Mouse (Mus musculus): ENCODE measurements around the gene Efs. TPM values are rescaled to one million over a fixed set of nuclear protein-coding genes. Genes with fewer than 3 reads are reported as not detected.
"Not testable (repeated sequence)": the region's sequence is repeated elsewhere in the genome, so short reads cannot be mapped to it uniquely, and the experiment has no call there.

Efs gene
- total RNA-seq, 2 experiments from 2014 or later = 2.8 to 3.0 TPM

DNA sequence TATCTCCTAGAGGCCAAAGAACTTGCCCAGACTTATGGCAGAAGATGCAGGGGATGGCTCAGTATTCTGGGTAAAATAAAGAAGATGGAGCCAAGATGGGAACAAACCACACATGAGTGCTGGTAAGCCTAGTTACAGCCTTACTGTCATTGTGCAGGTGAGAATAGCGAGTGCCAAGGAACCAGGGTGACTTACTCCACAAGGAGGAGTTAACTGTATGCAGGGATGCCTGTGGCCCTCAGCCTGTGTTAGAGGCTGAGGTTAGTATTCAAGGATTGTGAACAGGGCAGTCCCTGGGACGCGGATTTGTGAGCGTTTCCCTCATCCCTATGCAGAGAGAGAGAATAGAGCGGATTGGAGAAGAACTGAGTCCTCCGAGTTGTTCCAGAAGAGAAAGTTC, 25.7 kb upstream of the Efs start:
- DNase-seq (ENCODE audit: low spot score) = no peak
- intact Hi-C loops (cut with DNase I) = no loop called here

- intact Hi-C loops (cut with DNase I) = no loop called here
- no peak for DNase-seq (ENCODE audit: low spot score)
These were observed 24.6 kb upstream of the Efs start for GRCm38 (mm10) chr14:54950493-54950892.

DNA sequence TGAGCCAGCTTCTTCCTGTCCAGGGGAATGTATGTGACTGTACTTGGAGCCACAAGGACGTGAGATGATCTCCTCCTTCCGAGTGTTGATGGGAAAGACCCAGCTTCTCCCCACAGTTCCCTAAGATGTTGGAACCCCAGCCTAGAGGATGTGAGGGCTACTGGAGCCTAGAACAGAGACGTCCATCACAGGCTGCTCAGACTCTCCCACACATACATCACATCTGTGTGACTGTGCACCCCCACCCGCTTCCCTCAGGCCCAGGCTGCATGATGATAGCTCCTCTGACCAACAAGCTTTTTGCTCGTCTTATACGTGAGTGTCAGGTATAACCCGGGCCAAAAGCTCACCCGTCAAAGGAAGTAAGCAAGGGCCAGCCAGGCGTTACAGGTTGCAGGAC, 22.9 kb upstream of the Efs start:
- no peak for DNase-seq (ENCODE audit: low spot score)
- intact Hi-C loops (cut with DNase I) = loop anchor here (1.0 kb wide), 1 partner anchor 27 kb away; no protein-coding TSS in a partner anchor

- intact Hi-C loops (cut with DNase I); DNase-seq (ENCODE audit: low spot score): not testable (repeated sequence)
These were observed 21.1 kb upstream of the Efs start for GRCm38 (mm10) chr14:54947008-54947407.

- DNase-seq (ENCODE audit: low spot score) = no peak
- intact Hi-C loops (cut with DNase I) = no loop called here
These were observed 20.2 kb upstream of the Efs start for GRCm38 (mm10) chr14:54945975-54946704.

DNA sequence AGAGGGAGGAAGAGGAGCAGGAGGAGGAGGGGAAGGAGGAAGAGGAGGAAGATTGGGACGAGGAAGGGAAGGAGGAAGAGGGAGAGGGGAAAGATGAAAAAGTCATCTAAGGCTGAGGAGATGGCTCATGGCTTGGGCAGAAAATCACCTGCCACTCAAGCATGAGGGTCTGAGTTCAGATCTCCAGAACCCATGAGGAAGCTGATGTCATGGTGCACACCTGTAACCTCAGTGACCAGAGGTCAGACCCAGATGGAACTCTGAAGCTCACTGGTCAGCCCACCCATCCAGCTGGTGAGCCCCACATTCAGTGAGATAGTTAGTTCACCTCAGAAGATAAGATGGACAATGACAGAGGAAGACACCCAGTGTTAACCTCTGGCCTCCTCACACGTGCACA, 19.0 kb upstream of the Efs start:
- DNase-seq (ENCODE audit: low spot score) = no peak

GRCm38 (mm10) chr14:54943971-54944370, 18.0 kb upstream of the Efs start:
- intact Hi-C loops (cut with DNase I) = loop anchor here (1.0 kb wide), 1 partner anchor 29 kb away; no protein-coding TSS in a partner anchor
- DNase-seq (ENCODE audit: low spot score) = no peak

More for the DNA sequence above, 19.0 kb upstream of the Efs start:
- intact Hi-C loops (cut with DNase I) = loop anchor here (1.0 kb wide), 1 partner anchor 28 kb away; no protein-coding TSS in a partner anchor

- intact Hi-C loops (cut with DNase I) = no loop called here
- no peak for DNase-seq (ENCODE audit: low spot score)
These were observed 16.6 kb upstream of the Efs start for GRCm38 (mm10) chr14:54942479-54942878.

- intact Hi-C loops (cut with DNase I) = loop anchor here (2.0 kb wide), 1 partner anchor 74 kb away; the partner anchor contains the start of gene Ngdn
- DNase-seq (ENCODE audit: low spot score) = no peak
These were observed 15.4 kb upstream of the Efs start for GRCm38 (mm10) chr14:54941024-54941978.

DNA sequence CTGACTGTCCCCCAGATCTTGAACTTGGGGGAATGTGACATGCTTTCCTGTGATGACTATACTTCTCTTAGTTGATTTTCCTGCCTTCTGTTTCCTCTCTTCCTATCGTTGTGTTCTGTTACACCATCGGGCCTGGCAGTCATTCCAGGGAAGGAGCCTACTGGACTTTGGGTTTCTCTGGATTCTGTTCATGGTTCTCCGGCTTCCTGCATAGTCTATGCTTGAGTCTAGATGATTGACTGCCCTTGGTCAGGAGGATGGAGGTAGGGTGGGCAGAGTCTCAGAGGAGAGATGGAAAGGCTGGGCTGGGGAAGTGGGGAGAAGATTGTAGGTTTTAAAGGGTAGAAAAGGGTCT, 14.2 kb upstream of the Efs start:
- intact Hi-C loops (cut with DNase I) = loop anchor here (2.0 kb wide), 1 partner anchor 75 kb away; the partner anchor contains the start of gene Ngdn
- no peak for DNase-seq (ENCODE audit: low spot score)

- intact Hi-C loops (cut with DNase I) = loop anchor here (1.0 to 2.0 kb wide), 3 partner anchors 39 to 96 kb away; partner anchors contain the start of gene Ngdn
- DNase-seq (ENCODE audit: low spot score) = no peak
These were observed 13.7 kb upstream of the Efs start for GRCm38 (mm10) chr14:54939434-54940175.

DNA sequence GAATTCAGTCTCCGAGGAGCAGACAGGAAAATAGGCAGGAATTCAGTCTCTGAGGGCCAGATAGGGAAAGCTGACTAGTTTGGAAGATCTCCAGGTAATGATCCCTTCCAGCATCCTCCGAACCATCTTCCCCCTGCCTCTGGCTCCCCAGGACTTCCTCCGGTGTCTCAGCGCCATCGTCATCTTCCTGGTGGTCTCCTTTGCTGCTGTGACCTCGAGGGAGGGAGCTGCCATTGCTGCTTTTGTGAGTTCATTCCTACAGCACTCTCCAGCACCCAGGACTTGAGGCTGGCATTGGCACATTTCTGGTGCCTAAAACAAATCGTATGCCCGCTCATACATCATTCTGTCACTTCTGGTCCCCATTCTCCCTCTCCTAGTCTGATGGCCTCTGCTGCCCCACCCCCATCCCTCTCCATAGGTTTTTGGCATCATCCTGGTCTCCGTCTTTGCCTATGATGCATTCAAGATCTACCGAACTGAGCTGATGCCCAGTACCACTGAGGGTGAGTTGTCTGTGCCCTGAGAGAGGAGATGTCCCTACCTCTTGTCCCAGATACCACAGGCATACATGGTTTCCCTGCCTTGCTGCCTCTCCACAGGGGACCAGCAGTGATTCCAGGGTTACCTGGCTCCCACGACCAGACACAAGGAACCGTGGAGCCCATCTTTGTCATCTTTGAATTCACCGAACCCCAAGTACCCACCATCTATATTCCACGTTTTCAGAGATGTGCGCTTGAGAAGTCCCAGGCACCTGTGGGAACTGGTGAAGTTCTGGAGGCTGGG, 12.7 kb upstream of the Efs start:
- intact Hi-C loops (cut with DNase I) = loop anchor here (1.0 kb wide), 2 partner anchors 38 to 95 kb away; no protein-coding TSS in a partner anchor
- no peak for DNase-seq (ENCODE audit: low spot score)

- DNase-seq (ENCODE audit: low spot score) = no peak
- intact Hi-C loops (cut with DNase I) = no loop called here
These were observed 11.6 kb upstream of the Efs start for GRCm38 (mm10) chr14:54937361-54938182.

GRCm38 (mm10) chr14:54936831-54937160, 10.9 kb upstream of the Efs start:
- intact Hi-C loops (cut with DNase I) = no loop called here
- no peak for DNase-seq (ENCODE audit: low spot score)

DNA sequence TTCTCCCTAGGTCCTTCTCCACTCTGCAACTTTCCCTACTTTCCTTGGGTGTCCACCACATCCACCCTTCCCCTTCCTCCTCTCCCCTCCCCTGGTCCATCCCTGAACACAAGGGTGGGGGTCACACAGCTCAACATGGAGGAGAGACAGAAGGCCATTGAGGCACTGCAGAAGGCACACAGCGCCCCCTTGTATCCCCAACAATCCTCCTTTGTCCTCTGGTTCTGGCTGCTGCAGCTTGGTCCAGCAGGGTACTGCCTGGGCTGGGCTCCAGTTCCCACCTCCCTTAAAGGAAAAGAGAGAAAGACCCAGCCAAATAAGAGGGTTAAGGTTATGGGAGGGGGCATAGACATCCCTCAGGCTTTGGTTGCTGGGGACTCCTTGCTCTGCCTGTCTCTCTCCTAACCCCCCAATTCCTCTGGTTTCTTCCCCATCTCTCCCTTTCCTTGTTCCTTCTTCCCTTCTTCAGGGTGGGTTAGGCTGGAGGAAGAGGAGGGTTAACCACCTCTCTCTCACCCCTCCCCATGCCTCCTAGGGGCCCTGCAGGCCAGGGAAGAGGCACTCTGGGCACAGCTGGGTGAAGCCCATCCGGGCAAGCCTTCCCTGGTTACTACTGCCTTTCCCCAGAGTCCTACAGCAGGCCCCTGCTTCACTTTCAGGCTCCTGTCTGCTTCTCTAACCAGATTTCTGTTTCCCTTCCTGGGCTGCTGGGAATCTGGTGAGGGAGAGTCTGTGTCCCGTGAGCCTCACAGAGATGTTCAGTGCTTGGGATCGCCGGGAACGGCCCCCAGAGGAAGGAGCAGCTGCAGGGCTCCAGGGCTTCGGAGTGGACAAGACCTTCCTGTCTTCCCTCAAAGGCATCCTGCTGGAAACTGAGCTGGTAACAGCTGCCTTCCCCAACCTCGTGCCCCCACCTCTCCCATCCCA, 10.2 kb upstream of the Efs start, which contains the start of gene Cmtm5:
Cmtm5 (plus strand) TSS at position 358 of the 927 bp plus-strand sequence.
- intact Hi-C loops (cut with DNase I) = no loop called here
- DNase-seq (ENCODE audit: low spot score) = no peak

- intact Hi-C loops (cut with DNase I) = no loop called here
These were observed 6.8 kb upstream of the Efs start, which contains the start of gene Il25 for GRCm38 (mm10) chr14:54932645-54933150. Gene Il25 (plus strand): TSS chr14:54932695.

DNA sequence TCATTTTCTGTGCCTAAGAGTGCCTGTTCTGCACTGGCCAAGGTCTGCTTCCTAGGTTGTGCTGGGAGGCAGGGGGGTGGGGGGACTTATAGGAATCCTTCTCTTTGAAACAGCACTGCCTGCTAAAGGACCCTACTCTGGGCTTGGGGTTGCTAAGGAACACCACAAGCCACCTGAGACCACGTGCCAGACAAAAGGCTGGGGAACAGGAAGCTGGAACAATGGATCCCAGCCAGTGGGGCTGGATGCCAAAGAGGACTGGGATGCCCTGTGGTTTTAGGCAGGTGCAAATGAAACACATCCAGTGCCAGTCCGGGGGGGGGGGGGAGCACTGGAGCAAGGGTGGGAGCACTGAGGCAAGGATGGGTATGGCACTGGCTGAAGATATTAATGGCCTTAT, 4.5 kb upstream of the Efs start:
- DNase-seq (ENCODE audit: low spot score) = no peak
- intact Hi-C loops (cut with DNase I) = no loop called here

More at GRCm38 (mm10) chr14:54932645-54933150, 6.8 kb upstream of the Efs start, which contains the start of gene Il25:
- DNase-seq (ENCODE audit: low spot score) = no peak

Data from heart, postnatal 25 days (tissue).